Mouse (Mus musculus): ENCODE results near the gene St3gal6. TPM values are rescaled to one million over a fixed set of nuclear protein-coding genes. Genes with fewer than 3 reads are reported as not detected.

St3gal6 gene
- polyA plus RNA-seq, 1 experiment from 2014 or later, result 43.5 TPM

DNA sequence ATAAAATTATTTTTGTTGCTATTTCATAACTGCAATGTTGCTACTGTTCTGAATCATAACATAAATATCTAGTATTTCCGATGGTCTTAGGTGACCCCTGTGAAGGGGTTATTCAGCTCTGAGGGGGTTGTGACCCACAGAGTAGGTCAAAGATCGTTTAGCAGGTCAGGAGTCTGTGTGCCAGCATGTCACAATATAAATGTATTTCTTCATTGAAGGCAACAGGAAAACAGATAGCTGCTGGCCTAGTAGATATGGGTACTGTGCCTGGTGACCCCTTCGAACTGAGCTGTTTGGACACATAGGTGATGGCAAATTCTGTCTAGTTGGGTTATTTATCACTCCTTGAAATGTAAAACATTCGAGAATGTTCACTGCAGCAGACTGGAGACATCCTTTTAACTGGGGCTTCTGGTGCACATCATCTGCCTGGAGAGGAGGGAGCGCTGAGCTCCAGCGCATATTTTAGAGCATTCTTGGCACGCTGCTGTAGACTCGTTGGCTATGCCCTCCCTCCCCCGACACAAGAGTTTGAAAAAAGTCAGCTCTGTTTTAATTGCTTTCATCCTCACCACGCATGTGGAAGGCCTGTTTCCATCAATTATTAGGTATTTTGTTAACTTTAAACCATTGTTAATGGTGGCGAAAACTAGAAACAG is 102.2 kb downstream of the St3gal6 start:
- no peak overlapping the region for H3K27ac ChIP-seq
- no peak overlapping the region for H3K4me2 ChIP-seq
- no peaks in the 10 kb centered on the region for H3K27me3 ChIP-seq
- peaks cover 10% of the 10 kb centered on the region for H3K4me1 ChIP-seq (replicated peaks)
- 60% methylated on average over 11 of the region's 11 CpGs for WGBS (ENCODE audit: insufficient replicate concordance)
- H3K9me3 ChIP-seq (replicated peaks), result no peaks in the 10 kb centered on the region
- H3K36me3 ChIP-seq, result no peaks in the 10 kb centered on the region; the same call in 1 of the 2 replicates
- H3K9ac ChIP-seq, result no peak overlapping the region
- DNase-seq (no peak), ATAC-seq (ENCODE audit: low read depth) (no peak)
- H3K4me3 ChIP-seq (replicated peaks), result no peak overlapping the region

Other genes with a start within 250 kb of the St3gal6 start
- gene Dcbld2, start 115.8 kb downstream of the St3gal6 start, polyA plus RNA-seq (2015; fragmentation: Nextera tagmentation; extraction: Ambion mirVana), result 1.1 TPM in 2 replicates
- not detected in 2 replicates for gene Gm813, start 92.7 kb upstream of the St3gal6 start, polyA plus RNA-seq (2015; fragmentation: Nextera tagmentation; extraction: Ambion mirVana)
- not detected in 2 replicates for gene E330017A01Rik, start 114.5 kb upstream of the St3gal6 start, polyA plus RNA-seq (2015; fragmentation: Nextera tagmentation; extraction: Ambion mirVana)
- gene Cpox, start 146.0 kb upstream of the St3gal6 start, polyA plus RNA-seq (2015; fragmentation: Nextera tagmentation; extraction: Ambion mirVana), result 422 and 453 TPM in 2 replicates
- 0.06 and 0.16 TPM in 2 replicates for gene Gpr15, start 194.8 kb upstream of the St3gal6 start, polyA plus RNA-seq (2015; fragmentation: Nextera tagmentation; extraction: Ambion mirVana)
- gene Cldnd1, start 203.7 kb upstream of the St3gal6 start, polyA plus RNA-seq (2015; fragmentation: Nextera tagmentation; extraction: Ambion mirVana), result 32.9 and 41.4 TPM in 2 replicates
- gene Olfr172, start 238.9 kb upstream of the St3gal6 start, polyA plus RNA-seq (2015; fragmentation: Nextera tagmentation; extraction: Ambion mirVana), result not detected in 2 replicates